Mouse (Mus musculus) limb, embryonic 11.5 days (tissue): ENCODE measurements around the gene Pnpo. TPM values are rescaled to one million over a fixed set of nuclear protein-coding genes. Genes with fewer than 3 reads are reported as not detected.

Experiments
- ATAC-seq: fragments of 200-750 bp; cut with Nextera tagmentation; 2 replicates; pipeline ENCODE4 v1.8.0; 2017; ENCODE audit warnings: low read depth; ENCODE audit not compliant: insufficient number of reproducible peaks, low FRiP score, low TSS enrichment
- DNase-seq: peaks from one replicate; pipeline ENCODE4 v3.0.0-alpha.2; 2015; ENCODE audit warnings: low spot score
- H3K27ac ChIP-seq: fragments of 300-500 bp; sonication (generic); replicated peaks from 2 replicates; pipeline ENCODE4 v1.5.1; 2014; ENCODE audit warnings: low read depth, mild to moderate bottlenecking, low read length
- H3K27me3 ChIP-seq: fragments of 300-500 bp; sonication (generic); 2 replicates; pipeline ENCODE4 v1.6.1; 2014; ENCODE audit warnings: mild to moderate bottlenecking, low read length, mixed read lengths; ENCODE audit not compliant: control insufficient read depth, insufficient read depth
- H3K36me3 ChIP-seq: fragments of 300-500 bp; sonication (generic); 2 replicates; pipeline ENCODE4 v1.6.1; 2014; ENCODE audit warnings: mild to moderate bottlenecking, low read length, moderate library complexity, mixed read lengths; ENCODE audit not compliant: control insufficient read depth, insufficient read depth
- H3K4me1 ChIP-seq: fragments of 300-500 bp; sonication (generic); 2 replicates; pipeline ENCODE4 v1.6.1; 2014; ENCODE audit warnings: low read length, mixed read lengths; ENCODE audit not compliant: control insufficient read depth, insufficient read depth
- H3K4me2 ChIP-seq: fragments of 300-500 bp; sonication (generic); 2 replicates; pipeline ENCODE4 v1.6.1; 2014; ENCODE audit warnings: low read depth, mild to moderate bottlenecking, moderate library complexity; ENCODE audit not compliant: severe bottlenecking
- H3K4me3 ChIP-seq: fragments of 300-500 bp; sonication (generic); 2 replicates; pipeline ENCODE4 v1.5.1; 2014; ENCODE audit warnings: low read depth, low read length
- H3K9ac ChIP-seq: fragments of 300-500 bp; sonication (generic); 2 replicates; pipeline ENCODE4 v1.6.1; 2014; ENCODE audit warnings: mild to moderate bottlenecking, low read length
- H3K9me3 ChIP-seq: fragments of 300-500 bp; sonication (generic); 2 replicates; pipeline ENCODE4 v1.6.1; 2016; ENCODE audit warnings: low read length; ENCODE audit not compliant: control insufficient read depth
- WGBS: fragments of 180-500 bp; shearing (Covaris S2); extraction: QIAGEN DNeasy Blood & Tissue Kit; methylation state at CpG from one replicate; pipeline ENCODE4 v1.1.7; 2014; 5-methylcytosine and 5-hydroxymethylcytosine counted together
- polyA plus RNA-seq: library from polyadenylated mRNA; unstranded; fragments of >200 nt; fragmentation: Nextera tagmentation; extraction: Ambion mirVana; gene quantifications from 2 replicates; pipeline ENCODE4 v1.2.1, GENCODE M21; 2014

Pnpo gene
- polyA plus RNA-seq, 1 experiment from 2014 or later, result 25.5 TPM

GRCm38 (mm10) chr11:96899449-96900306 lies 44.1 kb downstream of the Pnpo start:
- peak; percentile 57 for DNase-seq
- no peak overlapping the region for H3K4me3 ChIP-seq
- 32% methylated on average over 12 of the region's 13 CpGs for WGBS
- no peaks in the 10 kb centered on the region for H3K27me3 ChIP-seq
- no peaks in the 10 kb centered on the region for H3K9me3 ChIP-seq
- H3K36me3 ChIP-seq, result no peaks in the 10 kb centered on the region
- H3K4me2 ChIP-seq, result no peak overlapping the region; the same call in 1 of the 2 replicates
- no peak overlapping the region; the same call in 1 of the 2 replicates for H3K9ac ChIP-seq
- no peak overlapping the region for H3K27ac ChIP-seq
- no peak for ATAC-seq
- H3K4me1 ChIP-seq, result peaks cover 18% of the 10 kb centered on the region

- Histone ChIP-seq H3K36me3 (no peaks in the 10 kb centered on the region), H3K27me3 (no peaks in the 10 kb centered on the region), H3K9me3 (no peaks in the 10 kb centered on the region), H3K9ac (no peak overlapping the region), H3K4me2 (no peak overlapping the region), H3K4me1 (peaks cover 6% of the 10 kb centered on the region; the same call in 1 of the 2 replicates), H3K4me3 (no peak overlapping the region), H3K27ac (no peak overlapping the region)
- DNase-seq, result no peak
- 88% methylated on average over 4 of the region's 4 CpGs for WGBS
- no peak for ATAC-seq
These were observed 47.9 kb downstream of the Pnpo start for GRCm38 (mm10) chr11:96895886-96896285.

DNA sequence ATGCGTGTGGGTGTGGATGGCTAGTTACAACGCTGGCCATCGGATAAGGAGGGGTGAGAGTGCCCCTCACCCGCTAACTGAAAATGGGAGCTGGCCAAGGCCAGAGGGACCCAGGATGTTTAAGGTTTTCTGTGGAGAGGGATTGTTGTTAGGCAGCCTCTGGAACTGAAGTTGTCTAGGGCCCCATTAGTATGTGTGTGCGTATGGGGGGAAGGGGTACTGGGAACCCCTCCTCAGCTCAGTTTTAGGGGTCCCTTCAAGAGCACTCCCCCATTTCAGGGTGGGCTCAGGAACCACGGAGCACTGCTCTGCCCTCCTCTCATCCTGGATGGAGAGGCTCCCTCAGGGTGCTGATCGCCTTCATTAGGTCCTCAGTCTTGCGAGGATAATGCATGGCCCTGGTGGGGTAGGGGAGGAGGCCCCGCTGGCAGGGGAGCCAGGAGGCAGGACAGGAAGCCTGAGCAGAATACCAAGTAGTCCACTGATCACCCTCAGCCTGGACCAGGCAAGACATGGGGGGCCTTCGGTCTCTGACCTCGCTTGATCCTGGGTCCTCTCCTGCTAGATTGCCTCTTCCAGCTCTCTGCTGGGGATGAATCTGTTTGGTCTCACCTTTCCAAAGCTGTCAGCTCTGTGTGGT lies 50.5 kb downstream of the Pnpo start:
- no peaks in the 10 kb centered on the region for H3K27me3 ChIP-seq
- 67% methylated on average over 11 of the region's 11 CpGs for WGBS
- H3K4me3 ChIP-seq, result no peak overlapping the region
- DNase-seq (no peak), ATAC-seq (no peak)
- no peak overlapping the region for H3K9ac ChIP-seq
- H3K9me3 ChIP-seq, result no peaks in the 10 kb centered on the region
- no peaks in the 10 kb centered on the region for H3K36me3 ChIP-seq
- H3K27ac ChIP-seq, result 0 out of 2 replicates have a peak overlapping the region, but pooled peaks have one; percentile 42
- H3K4me1 ChIP-seq, result no peaks in the 10 kb centered on the region
- H3K4me2 ChIP-seq, result no peak overlapping the region

DNA sequence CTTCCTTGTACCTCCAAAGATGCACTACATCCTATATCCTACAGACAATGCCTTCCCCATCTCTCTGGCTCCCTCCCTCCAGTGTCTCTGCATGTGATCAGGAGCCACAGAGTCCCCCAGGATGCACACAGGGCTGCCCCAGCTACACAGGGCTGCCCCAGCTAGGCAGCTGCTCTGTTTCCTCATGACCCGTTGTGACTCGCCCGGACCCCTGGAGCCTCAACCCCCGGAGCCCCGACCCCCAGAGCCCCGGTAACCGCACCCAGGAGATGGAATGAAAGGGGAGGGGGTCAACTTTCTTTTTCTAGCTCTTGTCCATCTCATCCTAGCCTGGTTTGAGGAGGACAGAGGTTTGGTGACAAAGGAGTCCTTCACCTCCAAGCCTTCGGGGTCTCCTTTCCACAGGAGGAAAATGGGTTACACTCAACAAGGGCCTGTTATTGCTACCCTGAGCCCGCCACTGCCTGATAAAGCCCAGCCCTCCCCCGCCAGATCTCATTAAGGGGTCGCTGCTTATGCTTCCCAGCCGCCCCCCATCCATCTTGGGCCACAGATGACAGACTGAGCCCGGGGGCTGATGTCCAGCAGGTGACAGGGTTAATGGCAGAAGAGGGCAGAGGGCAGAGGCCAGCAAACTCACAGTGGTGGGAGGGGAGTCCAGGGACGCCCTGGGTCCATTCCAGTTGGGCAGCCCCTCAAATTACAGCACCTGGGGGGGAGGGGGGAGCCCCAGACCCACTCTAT lies 51.8 kb downstream of the Pnpo start:
- Histone ChIP-seq H3K9me3 (no peaks in the 10 kb centered on the region), H3K27ac (no peak overlapping the region), H3K4me1 (no peaks in the 10 kb centered on the region), H3K36me3 (no peaks in the 10 kb centered on the region), H3K27me3 (no peaks in the 10 kb centered on the region), H3K9ac (no peak overlapping the region), H3K4me3 (no peak overlapping the region), H3K4me2 (no peak overlapping the region)
- 15% methylated on average over 14 of the region's 14 CpGs for WGBS
- ATAC-seq (no peak), DNase-seq (no peak)

Other genes with a start within 250 kb of the Pnpo start
- 10.3 and 11.3 TPM in 2 replicates for gene Snx11, start 166.4 kb downstream of the Pnpo start, polyA plus RNA-seq
- 172 and 179 TPM in 2 replicates for gene Cbx1, start 154.9 kb downstream of the Pnpo start, polyA plus RNA-seq
- gene Nfe2l1, start 114.0 kb downstream of the Pnpo start, polyA plus RNA-seq, result 30.1 and 33.7 TPM in 2 replicates
- 53.8 and 56.8 TPM in 2 replicates for gene Copz2, start 94.1 kb downstream of the Pnpo start, polyA plus RNA-seq
- gene Cdk5rap3, start 27.5 kb downstream of the Pnpo start, polyA plus RNA-seq, result 72.5 and 77.0 TPM in 2 replicates
- 0.35 and 0.97 TPM in 2 replicates for gene Prr15l, start 15.9 kb downstream of the Pnpo start, polyA plus RNA-seq
- gene Sp2, start 39.0 kb upstream of the Pnpo start, polyA plus RNA-seq, result 23.4 and 25.8 TPM in 2 replicates
- gene Sp6, start 69.4 kb upstream of the Pnpo start, polyA plus RNA-seq, result 2.1 and 2.4 TPM in 2 replicates
- 31.9 and 34.4 TPM in 2 replicates for gene Scrn2, start 86.0 kb upstream of the Pnpo start, polyA plus RNA-seq
- gene Lrrc46, start 97.4 kb upstream of the Pnpo start, polyA plus RNA-seq, result 0.79 and 1.4 TPM in 2 replicates
- gene Mrpl10, start 97.6 kb upstream of the Pnpo start, polyA plus RNA-seq, result 93.0 and 96.5 TPM in 2 replicates
- gene Osbpl7, start 106.6 kb upstream of the Pnpo start, polyA plus RNA-seq, result 5.8 and 6.3 TPM in 2 replicates
- gene Tbx21, start 171.3 kb upstream of the Pnpo start, polyA plus RNA-seq, result not detected in 2 replicates
- 6.2 and 6.5 TPM in 2 replicates for gene Tbkbp1, start 207.5 kb upstream of the Pnpo start, polyA plus RNA-seq
- gene Kpnb1, start 243.9 kb upstream of the Pnpo start, polyA plus RNA-seq, result 97.6 and 102 TPM in 2 replicates